Mouse (Mus musculus): ENCODE data around the gene Pgbd1. TPM values are rescaled to one million over a fixed set of nuclear protein-coding genes. Genes with fewer than 3 reads are reported as not detected.
A peak's percentile ranks its signal among the peaks of the same experiment; 100 is the strongest.
"Not testable (repeated sequence)": the region's sequence is repeated elsewhere in the genome, so short reads cannot be mapped to it uniquely, and the experiment has no call there.

Pgbd1 gene
- polyA plus RNA-seq, 1 experiment = 5.5 TPM

DNA sequence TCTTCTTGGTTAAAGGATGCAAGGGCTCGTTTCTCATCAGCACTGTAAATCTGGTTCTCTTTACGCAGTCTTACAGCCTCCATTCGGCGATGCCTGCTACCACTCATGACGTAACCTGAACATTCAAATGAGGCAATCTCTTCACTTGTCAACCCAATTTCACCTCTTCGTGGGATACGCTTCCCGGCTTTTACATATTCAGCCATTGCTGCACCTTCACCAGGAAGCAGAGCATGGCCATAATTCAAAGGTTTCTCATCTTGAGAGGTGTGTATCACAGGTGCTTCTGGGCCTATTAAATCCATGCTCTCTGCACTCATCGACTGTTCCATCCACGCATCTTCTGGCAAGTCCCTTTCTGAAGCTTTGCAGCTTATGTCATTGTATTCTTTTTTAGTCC is 26.5 kb upstream of the Pgbd1 start:
- Histone ChIP-seq H3K27ac (ENCODE audit: control insufficient read depth, insufficient read depth, low read depth, low read length) (no peak overlapping the region), H3K27me3 (ENCODE audit: control insufficient read depth, insufficient read depth, low read length) (no peaks in the 10 kb centered on the region), H3K36me3 (ENCODE audit: control insufficient read depth, insufficient read depth, low read length) (no peaks in the 10 kb centered on the region), H3K4me3 (ENCODE audit: control insufficient read depth, low read depth, low read length) (peak overlapping the region; percentile 64), H3K4me1 (ENCODE audit: control insufficient read depth, insufficient read depth, low read length) (peaks cover 3% of the 10 kb centered on the region; the same call in 1 of the 2 replicates)
- no peak for TF ChIP-seq CTCF (IDR thresholded peaks at IDR 0.05; ENCODE audit: control insufficient read depth, insufficient read depth, insufficient replicate concordance, low read depth, low read length)
- no peak for TF ChIP-seq POLR2A (IDR thresholded peaks at IDR 0.05; ENCODE audit: control insufficient read depth, low read depth, low read length)

DNA sequence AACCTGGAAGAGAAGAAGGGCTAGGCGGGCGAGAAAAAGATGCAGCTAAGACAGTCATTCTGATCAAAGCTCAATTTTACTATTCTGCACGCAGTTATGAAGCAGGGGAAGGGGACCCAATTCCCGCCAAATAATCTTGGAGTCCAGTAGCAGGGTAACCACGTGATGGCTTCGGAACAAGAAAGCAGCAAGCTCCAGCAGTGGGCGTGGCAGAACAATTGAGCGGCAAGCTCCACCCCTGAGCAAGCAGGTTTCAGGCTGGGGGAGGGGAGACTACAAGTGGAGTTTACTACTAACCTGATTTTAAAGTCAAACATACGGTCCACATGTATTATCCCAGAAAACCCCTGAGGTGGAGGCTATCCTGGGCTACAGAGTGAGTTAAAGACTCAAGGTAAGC is 21.7 kb upstream of the Pgbd1 start:
- not testable (repeated sequence) for H3K4me1 ChIP-seq (ENCODE audit: control insufficient read depth, insufficient read depth, low read length); H3K36me3 ChIP-seq (ENCODE audit: control insufficient read depth, insufficient read depth, low read length); H3K27me3 ChIP-seq (ENCODE audit: control insufficient read depth, insufficient read depth, low read length)

DNA sequence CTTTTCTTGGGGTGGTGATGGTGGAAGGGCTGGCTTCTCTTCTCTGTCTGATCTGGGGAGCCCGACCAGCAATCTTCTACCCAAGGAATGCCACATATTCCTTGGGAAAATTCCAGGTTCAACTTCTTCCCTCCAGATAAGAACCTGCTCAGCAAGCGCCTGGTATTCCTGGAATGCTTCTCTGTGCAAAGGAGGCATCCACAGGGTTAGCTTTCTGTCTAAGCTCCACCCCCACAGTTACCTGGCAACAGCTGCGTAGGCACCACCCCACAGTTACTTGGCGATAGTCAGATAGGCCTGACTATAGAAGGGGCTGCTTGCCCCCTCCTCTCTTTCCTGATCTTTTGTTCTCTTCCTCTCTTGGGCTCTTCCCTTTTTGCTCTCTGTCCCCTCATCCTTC is 15.5 kb upstream of the Pgbd1 start:
- Histone ChIP-seq H3K27ac (ENCODE audit: control insufficient read depth, insufficient read depth, low read depth, low read length) (no peak overlapping the region), H3K27me3 (ENCODE audit: control insufficient read depth, insufficient read depth, low read length) (no peaks in the 10 kb centered on the region), H3K4me3 (ENCODE audit: control insufficient read depth, low read depth, low read length) (no peak overlapping the region), H3K36me3 (ENCODE audit: control insufficient read depth, insufficient read depth, low read length) (no peaks in the 10 kb centered on the region), H3K4me1 (ENCODE audit: control insufficient read depth, insufficient read depth, low read length) (peaks cover 2% of the 10 kb centered on the region)
- no peak for TF ChIP-seq POLR2A (IDR thresholded peaks at IDR 0.05; ENCODE audit: control insufficient read depth, low read depth, low read length)
- TF ChIP-seq CTCF (IDR thresholded peaks at IDR 0.05; ENCODE audit: control insufficient read depth, insufficient read depth, insufficient replicate concordance, low read depth, low read length) = no peak

More for the DNA sequence above, 21.7 kb upstream of the Pgbd1 start:
- not testable (repeated sequence) for H3K4me3 ChIP-seq (ENCODE audit: control insufficient read depth, low read depth, low read length); H3K27ac ChIP-seq (ENCODE audit: control insufficient read depth, insufficient read depth, low read depth, low read length)

DNA sequence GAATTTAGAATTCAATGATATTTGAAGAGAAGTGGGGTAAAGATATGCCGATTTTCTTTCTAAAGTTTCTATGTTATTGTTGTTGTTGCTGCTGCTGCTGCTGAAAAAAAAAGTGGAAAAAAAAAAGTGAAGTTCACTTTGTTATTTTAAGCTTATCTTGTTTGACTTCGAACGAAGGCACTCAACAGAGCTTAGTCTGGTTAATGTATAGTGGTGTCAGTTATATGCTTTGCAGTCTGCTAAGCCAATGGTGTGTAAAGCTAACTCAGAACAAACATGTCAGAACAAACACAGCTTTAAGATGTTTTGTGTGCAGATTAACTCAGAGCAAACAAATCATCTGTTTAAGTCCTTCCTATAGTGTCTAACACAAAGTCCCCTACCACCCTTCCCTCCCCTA is 13.3 kb upstream of the Pgbd1 start:
- H3K27me3 ChIP-seq (ENCODE audit: control insufficient read depth, insufficient read depth, low read length) = no peaks in the 10 kb centered on the region
- no peak overlapping the region for H3K4me3 ChIP-seq (ENCODE audit: control insufficient read depth, low read depth, low read length)
- peaks cover 2% of the 10 kb centered on the region for H3K4me1 ChIP-seq (ENCODE audit: control insufficient read depth, insufficient read depth, low read length)
- TF ChIP-seq CTCF (IDR thresholded peaks at IDR 0.05; ENCODE audit: control insufficient read depth, insufficient read depth, insufficient replicate concordance, low read depth, low read length) (no peak), POLR2A (IDR thresholded peaks at IDR 0.05; ENCODE audit: control insufficient read depth, low read depth, low read length) (no peak)
- H3K27ac ChIP-seq (ENCODE audit: control insufficient read depth, insufficient read depth, low read depth, low read length) = no peak overlapping the region
- H3K36me3 ChIP-seq (ENCODE audit: control insufficient read depth, insufficient read depth, low read length) = no peaks in the 10 kb centered on the region

DNA sequence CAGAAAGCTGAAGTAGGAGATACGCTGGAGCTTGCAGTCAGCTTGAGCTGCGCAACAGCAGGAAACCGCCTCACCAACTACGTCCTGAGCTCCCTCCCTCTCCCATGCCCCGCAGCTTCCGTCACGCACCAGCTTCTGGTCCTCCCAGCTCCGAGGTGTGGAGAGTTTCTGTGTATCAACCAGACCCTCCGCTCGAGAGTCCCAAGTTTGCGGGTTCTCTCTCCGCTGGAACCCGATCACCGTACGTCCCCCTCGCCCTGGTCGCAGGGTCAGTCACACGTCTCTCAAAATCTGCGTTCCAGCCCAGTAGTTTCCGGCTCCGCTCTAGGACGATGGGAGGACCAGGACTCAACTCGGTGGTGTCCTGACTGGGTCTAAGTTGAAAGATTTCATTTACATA is 12.6 kb upstream of the Pgbd1 start, which contains the start of gene Zscan26:
Gene Zscan26, minus strand, starts transcription at position 282 of the 400 bp plus-strand sequence.
- Histone ChIP-seq H3K27me3 (ENCODE audit: control insufficient read depth, insufficient read depth, low read length) (no peaks in the 10 kb centered on the region), H3K4me3 (ENCODE audit: control insufficient read depth, low read depth, low read length) (peak within 1 kb of the TSS; percentile 99), H3K4me1 (ENCODE audit: control insufficient read depth, insufficient read depth, low read length) (peaks cover 2% of the 10 kb centered on the region), H3K27ac (ENCODE audit: control insufficient read depth, insufficient read depth, low read depth, low read length) (peak within 1 kb of the TSS; percentile 92), H3K36me3 (ENCODE audit: control insufficient read depth, insufficient read depth, low read length) (no peaks in the 10 kb centered on the region)
- no peak for TF ChIP-seq CTCF (IDR thresholded peaks at IDR 0.05; ENCODE audit: control insufficient read depth, insufficient read depth, insufficient replicate concordance, low read depth, low read length)
- TF ChIP-seq POLR2A (IDR thresholded peaks at IDR 0.05; ENCODE audit: control insufficient read depth, low read depth, low read length) = peak; percentile 72

DNA sequence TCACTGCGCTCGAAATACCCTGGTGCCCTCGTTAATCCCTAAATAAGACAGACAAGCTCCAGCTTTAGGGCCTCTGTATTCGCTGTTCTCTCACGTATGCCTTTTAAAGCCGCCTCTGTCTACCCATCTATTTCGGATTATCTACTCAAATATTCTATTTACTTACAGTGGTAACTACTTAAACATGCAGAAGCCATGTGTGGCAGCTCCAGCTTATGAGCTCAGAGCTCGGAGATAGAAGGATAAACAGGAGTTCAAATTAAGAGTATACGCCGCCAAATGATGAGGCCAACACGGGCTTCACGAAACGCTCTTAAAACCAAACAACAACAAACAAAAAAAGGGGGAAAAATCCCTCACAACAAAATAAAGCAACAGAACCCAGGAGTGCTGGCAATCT is 12.2 kb upstream of the Pgbd1 start:
- peaks cover 2% of the 10 kb centered on the region for H3K4me1 ChIP-seq (ENCODE audit: control insufficient read depth, insufficient read depth, low read length)
- peak overlapping the region; percentile 99 for H3K4me3 ChIP-seq (ENCODE audit: control insufficient read depth, low read depth, low read length)
- no peak for TF ChIP-seq POLR2A (IDR thresholded peaks at IDR 0.05; ENCODE audit: control insufficient read depth, low read depth, low read length)
- no peak for TF ChIP-seq CTCF (IDR thresholded peaks at IDR 0.05; ENCODE audit: control insufficient read depth, insufficient read depth, insufficient replicate concordance, low read depth, low read length)
- peak overlapping the region; percentile 92 for H3K27ac ChIP-seq (ENCODE audit: control insufficient read depth, insufficient read depth, low read depth, low read length)
- no peaks in the 10 kb centered on the region for H3K27me3 ChIP-seq (ENCODE audit: control insufficient read depth, insufficient read depth, low read length)
- H3K36me3 ChIP-seq (ENCODE audit: control insufficient read depth, insufficient read depth, low read length) = no peaks in the 10 kb centered on the region

DNA sequence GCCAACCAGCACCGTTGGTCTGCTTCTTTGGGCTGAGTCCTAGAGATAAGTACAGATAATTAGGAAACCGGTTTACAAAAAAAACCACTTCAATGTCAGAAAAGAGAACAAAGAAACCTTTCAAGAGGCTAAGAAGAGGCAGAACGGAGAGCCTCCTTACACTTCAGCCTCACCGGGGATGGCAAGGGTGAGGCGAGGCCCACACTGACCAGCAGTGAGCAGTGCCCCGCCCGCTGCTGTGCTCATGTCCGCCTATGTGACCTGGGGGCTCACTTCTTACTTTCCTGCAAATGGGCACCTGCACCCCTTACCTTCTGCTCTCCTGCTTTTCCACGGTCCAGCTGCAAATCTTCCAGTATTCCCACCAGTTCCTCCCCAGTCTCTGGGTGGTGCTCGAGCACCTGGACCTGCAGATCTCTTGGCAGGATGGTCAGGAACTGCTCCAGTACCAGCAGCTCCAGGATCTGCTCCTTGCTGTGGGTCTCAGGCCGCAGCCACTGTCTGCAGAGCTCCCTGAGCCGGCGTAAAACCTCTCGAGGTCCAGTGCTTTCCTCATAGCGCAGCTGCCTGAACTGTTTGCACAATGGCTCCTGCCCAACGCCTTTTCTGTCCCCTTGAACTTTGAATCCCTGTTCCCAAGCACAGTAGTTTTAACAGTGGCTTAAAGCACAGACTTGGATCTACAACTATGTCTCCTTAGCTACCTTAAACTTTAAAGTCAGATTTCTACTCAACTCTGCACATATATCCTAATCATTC is 7.2 kb upstream of the Pgbd1 start:
- H3K27ac ChIP-seq (ENCODE audit: control insufficient read depth, insufficient read depth, low read depth, low read length) = no peak overlapping the region
- no peaks in the 10 kb centered on the region for H3K4me1 ChIP-seq (ENCODE audit: control insufficient read depth, insufficient read depth, low read length)
- no peak overlapping the region for H3K4me3 ChIP-seq (ENCODE audit: control insufficient read depth, low read depth, low read length)
- peaks cover 7% of the 10 kb centered on the region for H3K36me3 ChIP-seq (ENCODE audit: control insufficient read depth, insufficient read depth, low read length)
- TF ChIP-seq POLR2A (IDR thresholded peaks at IDR 0.05; ENCODE audit: control insufficient read depth, low read depth, low read length) (no peak), CTCF (IDR thresholded peaks at IDR 0.05; ENCODE audit: control insufficient read depth, insufficient read depth, insufficient replicate concordance, low read depth, low read length) (no peak)
- H3K27me3 ChIP-seq (ENCODE audit: control insufficient read depth, insufficient read depth, low read length) = no peaks in the 10 kb centered on the region
